ENCODE assay signal across 8 mouse cellular contexts in the genomic region with DNA sequence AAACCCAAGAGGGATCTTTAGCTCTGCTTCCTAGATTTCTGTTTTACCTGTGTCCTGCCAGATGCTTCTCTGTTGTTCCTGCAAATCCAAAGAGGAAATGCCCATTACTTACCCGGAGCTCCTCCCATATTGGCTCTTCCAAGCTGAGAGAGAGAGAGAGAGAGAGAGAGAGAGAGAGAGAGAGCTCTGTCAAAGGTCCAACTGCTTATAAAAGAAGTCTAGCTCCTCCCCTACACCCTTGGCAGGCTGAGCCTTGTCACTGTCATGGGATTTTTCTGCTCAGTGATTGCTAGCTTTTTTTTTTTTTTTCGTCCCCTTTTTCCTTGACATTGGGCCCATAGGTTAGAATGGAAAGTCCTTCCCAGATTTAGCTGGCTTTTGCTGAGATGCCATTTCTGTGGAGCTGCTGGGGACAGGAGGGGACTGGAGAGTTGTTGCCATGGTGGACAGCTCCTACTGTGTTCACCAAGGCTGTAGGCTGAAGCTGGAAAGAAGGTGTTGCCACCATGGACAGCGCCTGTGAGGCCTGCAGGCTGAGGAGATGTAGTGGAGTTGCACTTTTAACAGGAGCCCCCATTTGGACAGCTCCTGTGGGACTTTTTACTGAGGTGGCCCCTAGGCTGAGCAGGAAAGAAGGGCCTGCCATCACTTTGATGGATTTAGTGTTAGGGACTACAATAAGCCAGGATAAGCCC. TPM values are rescaled to one million over a fixed set of nuclear protein-coding genes. Genes with fewer than 3 reads are reported as not detected.
DNase-seq lines count a peak whose midpoint lies in the region; ATAC-seq and TF ChIP-seq lines count a peak whose summit lies in the region.

No protein-coding gene starts in this region.

- no peaks in the 10 kb centered on the region for H3K36me3 ChIP-seq in hindbrain, postnatal 0 days (ENCODE audit: insufficient read depth, low read length)
- H3K36me3 ChIP-seq in hindbrain, embryonic 14.5 days (replicated peaks; ENCODE audit: control insufficient read depth, insufficient read depth): no peaks in the 10 kb centered on the region
- no peaks in the 10 kb centered on the region for H3K36me3 ChIP-seq in neural tube, embryonic 11.5 days (ENCODE audit: control insufficient read depth, insufficient read depth, low read length)

- intact Hi-C loops in heart, postnatal 36 days (cut with DNase I): loop anchor here (1.0 to 2.0 kb wide), 2 partner anchors 1275 to 1309 kb away; no protein-coding TSS in a partner anchor
- intact Hi-C loops in left cerebral cortex, postnatal 14 days (cut with DNase I): loop anchor here (2.0 kb wide), 1 partner anchor 1297 kb away; no protein-coding TSS in a partner anchor

- no peak overlapping the region for H3K4me3 ChIP-seq in hindbrain, postnatal 0 days (ENCODE audit: low read length)
- H3K4me3 ChIP-seq in hindbrain, embryonic 14.5 days (replicated peaks; ENCODE audit: low read length): no peak overlapping the region
- no peak overlapping the region for H3K4me3 ChIP-seq in neural tube, embryonic 11.5 days (ENCODE audit: low read depth, low read length)

- H3K4me1 ChIP-seq in hindbrain, postnatal 0 days (ENCODE audit: insufficient read depth, low read length): no peaks in the 10 kb centered on the region
- no peaks in the 10 kb centered on the region for H3K4me1 ChIP-seq in hindbrain, embryonic 14.5 days (replicated peaks; ENCODE audit: control insufficient read depth, insufficient read depth, low read length)
- no peaks in the 10 kb centered on the region for H3K4me1 ChIP-seq in neural tube, embryonic 11.5 days (ENCODE audit: control insufficient read depth, insufficient read depth, low read length)

- no peak for ATAC-seq in hindbrain, postnatal 0 days
- no peak for ATAC-seq in hindbrain, embryonic 14.5 days (ENCODE audit: low FRiP score)
- no peak for ATAC-seq in neural tube, embryonic 11.5 days (ENCODE audit: insufficient read depth, low FRiP score, low TSS enrichment)

- H3K27ac ChIP-seq in hindbrain, postnatal 0 days: no peak overlapping the region
- H3K27ac ChIP-seq in hindbrain, embryonic 14.5 days: no peak overlapping the region
- H3K27ac ChIP-seq in neural tube, embryonic 11.5 days (ENCODE audit: low read depth, low read length): no peak overlapping the region

- H3K9me3 ChIP-seq in hindbrain, postnatal 0 days (ENCODE audit: low read length): peaks cover 4% of the 10 kb centered on the region; the same call in 1 of the 2 replicates
- H3K9me3 ChIP-seq in hindbrain, embryonic 14.5 days (ENCODE audit: control insufficient read depth, low read length): no peaks in the 10 kb centered on the region
- no peaks in the 10 kb centered on the region for H3K9me3 ChIP-seq in neural tube, embryonic 11.5 days (ENCODE audit: control insufficient read depth, low read length)

- WGBS in hindbrain, postnatal 0 days: 18% methylated on average over 3 of the region's 3 CpGs
- WGBS in hindbrain, embryonic 14.5 days: 27% methylated on average over 3 of the region's 3 CpGs
- WGBS in neural tube, embryonic 11.5 days: 33% methylated on average over 3 of the region's 3 CpGs

- no peaks in the 10 kb centered on the region for H3K27me3 ChIP-seq in hindbrain, postnatal 0 days (ENCODE audit: insufficient read depth, low read length)
- no peaks in the 10 kb centered on the region for H3K27me3 ChIP-seq in hindbrain, embryonic 14.5 days (ENCODE audit: control insufficient read depth, insufficient read depth, low read length)
- no peaks in the 10 kb centered on the region for H3K27me3 ChIP-seq in neural tube, embryonic 11.5 days (ENCODE audit: control insufficient read depth, insufficient read depth, low read length)

- no peak for TF ChIP-seq CTCF in hindbrain, postnatal 0 days (IDR thresholded peaks at IDR 0.05; ENCODE audit: low read depth)

- no peak overlapping the region for H3K9ac ChIP-seq in hindbrain, postnatal 0 days (replicated peaks; ENCODE audit: low read length)
- no peak overlapping the region for H3K9ac ChIP-seq in hindbrain, embryonic 14.5 days
- H3K9ac ChIP-seq in neural tube, embryonic 11.5 days (ENCODE audit: low read length): no peak overlapping the region

- DNase-seq in hindbrain, postnatal 0 days (ENCODE audit: low spot score): peak; percentile 51
- no peak for DNase-seq in hindbrain, embryonic 14.5 days (ENCODE audit: low spot score)
- peak; percentile 83 for DNase-seq in R1 (ENCODE audit: low read depth, low spot score)
- DNase-seq in heart, postnatal 36 days: peak; percentile 39 to 43
- DNase-seq in neural tube, embryonic 11.5 days (ENCODE audit: low spot score): peak; percentile 37
- DNase-seq in left cerebral cortex, postnatal 14 days (ENCODE audit: low spot score in 2 of 2): no peak
- DNase-seq in gastrocnemius, adult 8-10 months (ENCODE audit: low spot score in 2 of 2): no peak
- DNase-seq in cerebellum, postnatal 25 days: no peak

- H3K4me2 ChIP-seq in hindbrain, postnatal 0 days (ENCODE audit: low read depth, low read length): no peak overlapping the region
- H3K4me2 ChIP-seq in hindbrain, embryonic 14.5 days (replicated peaks): no peak overlapping the region
- H3K4me2 ChIP-seq in neural tube, embryonic 11.5 days (ENCODE audit: low read depth): no peak overlapping the region

RNA-seq across cellular contexts. Expression of a gene that starts 7.3 kb away (rescaled TPM):
- 74.3 and 83.8 TPM in 2 replicates for total RNA-seq in hindbrain, postnatal 0 days (2014; rRNA removed)
- 141 and 146 TPM in 2 replicates for polyA plus RNA-seq in hindbrain, postnatal 0 days (2015; fragmentation: Nextera tagmentation; extraction: Ambion mirVana)
- 95.5 and 98.1 TPM in 2 replicates for polyA plus RNA-seq in hindbrain, embryonic 14.5 days (2014; fragmentation: Nextera tagmentation; extraction: Ambion mirVana)
- 100 to 1,000 TPM in 1 of 2 experiments, 10 to 100 TPM in 1; 87.6 to 133 TPM for total RNA-seq in heart, postnatal 36 days (2021)
- 47.9 and 56.5 TPM in 2 replicates for polyA plus RNA-seq in neural tube, embryonic 11.5 days (2014; fragmentation: Nextera tagmentation; extraction: Ambion mirVana)
- total RNA-seq in left cerebral cortex, postnatal 14 days (2021): 10 to 100 TPM; 18.1 to 18.5 TPM
- 10 to 100 TPM; 31.3 to 52.9 (median 41.7) TPM for total RNA-seq in gastrocnemius, adult 8-10 months (2022)

RNA-seq across cellular contexts. Expression of a gene that starts 28.3 kb away (rescaled TPM):
- 259 and 266 TPM in 2 replicates for total RNA-seq in hindbrain, postnatal 0 days (2014; rRNA removed)
- 326 and 341 TPM in 2 replicates for polyA plus RNA-seq in hindbrain, postnatal 0 days (2015; fragmentation: Nextera tagmentation; extraction: Ambion mirVana)
- 341 and 346 TPM in 2 replicates for polyA plus RNA-seq in hindbrain, embryonic 14.5 days (2014; fragmentation: Nextera tagmentation; extraction: Ambion mirVana)
- total RNA-seq in heart, postnatal 36 days (2021): 10 to 100 TPM; 83.3 to 97.3 TPM
- polyA plus RNA-seq in neural tube, embryonic 11.5 days (2014; fragmentation: Nextera tagmentation; extraction: Ambion mirVana): 634 and 672 TPM in 2 replicates
- 100 to 1,000 TPM; 221 to 230 TPM for total RNA-seq in left cerebral cortex, postnatal 14 days (2021)
- 10 to 100 TPM; 77.1 to 93.9 (median 81.7) TPM for total RNA-seq in gastrocnemius, adult 8-10 months (2022)

RNA-seq across cellular contexts. Expression of a gene that starts 34.2 kb away (rescaled TPM):
- total RNA-seq in hindbrain, postnatal 0 days (2014; rRNA removed): 15.5 and 15.9 TPM in 2 replicates
- 11.4 and 12.9 TPM in 2 replicates for polyA plus RNA-seq in hindbrain, postnatal 0 days (2015; fragmentation: Nextera tagmentation; extraction: Ambion mirVana)
- 3.5 and 3.8 TPM in 2 replicates for polyA plus RNA-seq in hindbrain, embryonic 14.5 days (2014; fragmentation: Nextera tagmentation; extraction: Ambion mirVana)
- total RNA-seq in heart, postnatal 36 days (2021): 1 to 10 TPM; 8.0 to 8.5 TPM
- 4.7 and 5.0 TPM in 2 replicates for polyA plus RNA-seq in neural tube, embryonic 11.5 days (2014; fragmentation: Nextera tagmentation; extraction: Ambion mirVana)
- total RNA-seq in left cerebral cortex, postnatal 14 days (2021): 10 to 100 TPM; 12.2 to 14.3 TPM
- 1 to 10 TPM; 6.3 to 8.6 (median 8.0) TPM for total RNA-seq in gastrocnemius, adult 8-10 months (2022)

RNA-seq across cellular contexts. Expression of a gene that starts 36.3 kb away (rescaled TPM):
- 91.0 and 114 TPM in 2 replicates for total RNA-seq in hindbrain, postnatal 0 days (2014; rRNA removed)
- 180 and 183 TPM in 2 replicates for polyA plus RNA-seq in hindbrain, postnatal 0 days (2015; fragmentation: Nextera tagmentation; extraction: Ambion mirVana)
- polyA plus RNA-seq in hindbrain, embryonic 14.5 days (2014; fragmentation: Nextera tagmentation; extraction: Ambion mirVana): 122 and 138 TPM in 2 replicates
- 1 to 10 TPM; 2.0 to 2.6 TPM for total RNA-seq in heart, postnatal 36 days (2021)
- 14.1 and 16.8 TPM in 2 replicates for polyA plus RNA-seq in neural tube, embryonic 11.5 days (2014; fragmentation: Nextera tagmentation; extraction: Ambion mirVana)
- total RNA-seq in left cerebral cortex, postnatal 14 days (2021): 100 to 1,000 TPM; 454 to 455 TPM
- 1 to 10 TPM; 1.3 to 2.3 (median 1.9) TPM for total RNA-seq in gastrocnemius, adult 8-10 months (2022)

RNA-seq across cellular contexts. Expression of a gene that starts 49.2 kb away (rescaled TPM):
- total RNA-seq in hindbrain, postnatal 0 days (2014; rRNA removed): not detected in 2 replicates
- polyA plus RNA-seq in hindbrain, postnatal 0 days (2015; fragmentation: Nextera tagmentation; extraction: Ambion mirVana): 0.40 TPM in 1 of 2 replicates, not detected in the other
- polyA plus RNA-seq in hindbrain, embryonic 14.5 days (2014; fragmentation: Nextera tagmentation; extraction: Ambion mirVana): not detected in 2 replicates
- total RNA-seq in heart, postnatal 36 days (2021): not detected
- polyA plus RNA-seq in neural tube, embryonic 11.5 days (2014; fragmentation: Nextera tagmentation; extraction: Ambion mirVana): 0.50 TPM in 1 of 2 replicates, not detected in the other
- not detected for total RNA-seq in left cerebral cortex, postnatal 14 days (2021)
- not detected for total RNA-seq in gastrocnemius, adult 8-10 months (2022)

Comparison
In these comparisons a context has a peak if more than half of its experiments do, and no peak if none do; other contexts are left out.
1. DNase-seq: peak in hindbrain, postnatal 0 days (single experiment), R1 (single experiment), heart, postnatal 36 days (2 of 2) and neural tube, embryonic 11.5 days (single experiment); none in hindbrain, embryonic 14.5 days (single experiment), left cerebral cortex, postnatal 14 days (0 of 2), gastrocnemius, adult 8-10 months (0 of 2) and cerebellum, postnatal 25 days (0 of 2).